Mouse (Mus musculus): ENCODE measurements around the gene Nek1. TPM values are rescaled to one million over a fixed set of nuclear protein-coding genes. Genes with fewer than 3 reads are reported as not detected.

Nek1 gene
- polyA plus RNA-seq, 1 experiment from 2014 or later = 7.9 TPM

DNA sequence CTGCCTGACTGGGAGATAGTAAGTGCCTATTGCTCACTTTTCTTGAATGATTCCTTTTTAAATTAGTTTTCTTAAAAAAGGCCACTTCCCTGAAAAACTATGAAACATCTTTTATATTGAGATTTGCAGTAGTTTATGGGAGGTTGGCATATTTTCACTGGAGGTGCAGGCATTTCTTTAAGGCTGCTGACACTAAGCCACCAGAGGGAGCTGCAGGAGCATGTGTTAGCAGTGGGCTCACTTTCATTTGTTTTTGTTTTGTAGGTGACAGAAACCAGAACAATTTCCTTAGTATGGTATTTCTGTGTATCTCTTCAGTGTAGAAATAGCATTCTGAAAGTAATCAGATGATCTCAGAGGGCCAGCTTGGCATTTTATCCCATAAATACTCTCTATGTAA lies 49.0 kb downstream of the Nek1 start:
- Histone ChIP-seq H3K27me3 (ENCODE audit: control insufficient read depth, insufficient read depth, low read depth, low read length) (no peaks in the 10 kb centered on the region), H3K36me3 (ENCODE audit: control insufficient read depth, insufficient read depth) (no peaks in the 10 kb centered on the region; the same call in 1 of the 2 replicates), H3K9me3 (replicated peaks; ENCODE audit: control insufficient read depth, low read length) (no peaks in the 10 kb centered on the region), H3K27ac (ENCODE audit: low read length) (no peak overlapping the region), H3K4me2 (ENCODE audit: low read depth, low read length) (no peak overlapping the region), H3K4me3 (ENCODE audit: low read depth, low read length) (no peak overlapping the region), H3K4me1 (ENCODE audit: control insufficient read depth, low read depth, low read length) (no peaks in the 10 kb centered on the region), H3K9ac (ENCODE audit: low read depth, low read length) (no peak overlapping the region)
- no peak for ATAC-seq (ENCODE audit: low read depth)

- no peaks in the 10 kb centered on the region for H3K4me1 ChIP-seq (ENCODE audit: control insufficient read depth, low read depth, low read length)
- WGBS (ENCODE audit: insufficient replicate concordance) = 53% methylated on average over 4 of the region's 4 CpGs
- no peak overlapping the region for H3K4me2 ChIP-seq (ENCODE audit: low read depth, low read length)
- H3K27ac ChIP-seq (ENCODE audit: low read length) = no peak overlapping the region
- H3K4me3 ChIP-seq (ENCODE audit: low read depth, low read length) = no peak overlapping the region
- H3K27me3 ChIP-seq (ENCODE audit: control insufficient read depth, insufficient read depth, low read depth, low read length) = no peaks in the 10 kb centered on the region
- H3K36me3 ChIP-seq (ENCODE audit: control insufficient read depth, insufficient read depth) = no peaks in the 10 kb centered on the region
- H3K9me3 ChIP-seq (replicated peaks; ENCODE audit: control insufficient read depth, low read length) = no peaks in the 10 kb centered on the region
- no peak overlapping the region for H3K9ac ChIP-seq (ENCODE audit: low read depth, low read length)
- no peak for ATAC-seq (ENCODE audit: low read depth)
Observed at GRCm38 (mm10) chr8:61043874-61044273, 50.9 kb downstream of the Nek1 start.

GRCm38 (mm10) chr8:61046816-61047215 lies 53.8 kb downstream of the Nek1 start:
- no peak for ATAC-seq (ENCODE audit: low read depth)
- H3K27ac ChIP-seq (ENCODE audit: low read length) = no peak overlapping the region
- H3K4me1 ChIP-seq (ENCODE audit: control insufficient read depth, low read depth, low read length) = no peaks in the 10 kb centered on the region

GRCm38 (mm10) chr8:61053017-61053416 lies 60.0 kb downstream of the Nek1 start:
- Histone ChIP-seq H3K9ac (ENCODE audit: low read depth, low read length) (no peak overlapping the region), H3K27me3 (ENCODE audit: control insufficient read depth, insufficient read depth, low read depth, low read length) (no peaks in the 10 kb centered on the region), H3K4me2 (ENCODE audit: low read depth, low read length) (no peak overlapping the region), H3K9me3 (replicated peaks; ENCODE audit: control insufficient read depth, low read length) (no peaks in the 10 kb centered on the region), H3K4me1 (ENCODE audit: control insufficient read depth, low read depth, low read length) (no peaks in the 10 kb centered on the region), H3K27ac (ENCODE audit: low read length) (no peak overlapping the region), H3K4me3 (ENCODE audit: low read depth, low read length) (no peak overlapping the region), H3K36me3 (ENCODE audit: control insufficient read depth, insufficient read depth) (no peaks in the 10 kb centered on the region; the same call in 1 of the 2 replicates)
- WGBS (ENCODE audit: insufficient replicate concordance) = 79% methylated on average over 1 of the region's 1 CpGs
- ATAC-seq (ENCODE audit: low read depth) = no peak

More at GRCm38 (mm10) chr8:61046816-61047215, 53.8 kb downstream of the Nek1 start:
- WGBS (ENCODE audit: insufficient replicate concordance) = 86% methylated on average over 1 of the region's 1 CpGs
- no peaks in the 10 kb centered on the region for H3K27me3 ChIP-seq (ENCODE audit: control insufficient read depth, insufficient read depth, low read depth, low read length)
- no peaks in the 10 kb centered on the region for H3K36me3 ChIP-seq (ENCODE audit: control insufficient read depth, insufficient read depth)
- H3K4me3 ChIP-seq (ENCODE audit: low read depth, low read length) = no peak overlapping the region
- H3K4me2 ChIP-seq (ENCODE audit: low read depth, low read length) = no peak overlapping the region
- no peaks in the 10 kb centered on the region for H3K9me3 ChIP-seq (replicated peaks; ENCODE audit: control insufficient read depth, low read length)
- no peak overlapping the region for H3K9ac ChIP-seq (ENCODE audit: low read depth, low read length)

- 86% methylated on average over 5 of the region's 5 CpGs for WGBS (ENCODE audit: insufficient replicate concordance)
- Histone ChIP-seq H3K27ac (ENCODE audit: low read length) (no peak overlapping the region), H3K36me3 (ENCODE audit: control insufficient read depth, insufficient read depth) (no peaks in the 10 kb centered on the region; the same call in 1 of the 2 replicates), H3K9me3 (replicated peaks; ENCODE audit: control insufficient read depth, low read length) (no peaks in the 10 kb centered on the region), H3K27me3 (ENCODE audit: control insufficient read depth, insufficient read depth, low read depth, low read length) (no peaks in the 10 kb centered on the region), H3K9ac (ENCODE audit: low read depth, low read length) (no peak overlapping the region), H3K4me2 (ENCODE audit: low read depth, low read length) (no peak overlapping the region), H3K4me3 (ENCODE audit: low read depth, low read length) (no peak overlapping the region), H3K4me1 (ENCODE audit: control insufficient read depth, low read depth, low read length) (no peaks in the 10 kb centered on the region)
- ATAC-seq (ENCODE audit: low read depth) = no peak
Observed at GRCm38 (mm10) chr8:61054313-61054712, 61.3 kb downstream of the Nek1 start.

GRCm38 (mm10) chr8:61056997-61057396 lies 64.0 kb downstream of the Nek1 start:
- 73% methylated on average over 3 of the region's 3 CpGs for WGBS (ENCODE audit: insufficient replicate concordance)
- no peaks in the 10 kb centered on the region for H3K9me3 ChIP-seq (replicated peaks; ENCODE audit: control insufficient read depth, low read length)
- ATAC-seq (ENCODE audit: low read depth) = no peak
- no peak overlapping the region for H3K9ac ChIP-seq (ENCODE audit: low read depth, low read length)
- no peak overlapping the region for H3K4me3 ChIP-seq (ENCODE audit: low read depth, low read length)
- H3K27ac ChIP-seq (ENCODE audit: low read length) = no peak overlapping the region
- no peaks in the 10 kb centered on the region for H3K4me1 ChIP-seq (ENCODE audit: control insufficient read depth, low read depth, low read length)
- H3K27me3 ChIP-seq (ENCODE audit: control insufficient read depth, insufficient read depth, low read depth, low read length) = no peaks in the 10 kb centered on the region
- no peaks in the 10 kb centered on the region; the same call in 1 of the 2 replicates for H3K36me3 ChIP-seq (ENCODE audit: control insufficient read depth, insufficient read depth)
- no peak overlapping the region for H3K4me2 ChIP-seq (ENCODE audit: low read depth, low read length)

DNA sequence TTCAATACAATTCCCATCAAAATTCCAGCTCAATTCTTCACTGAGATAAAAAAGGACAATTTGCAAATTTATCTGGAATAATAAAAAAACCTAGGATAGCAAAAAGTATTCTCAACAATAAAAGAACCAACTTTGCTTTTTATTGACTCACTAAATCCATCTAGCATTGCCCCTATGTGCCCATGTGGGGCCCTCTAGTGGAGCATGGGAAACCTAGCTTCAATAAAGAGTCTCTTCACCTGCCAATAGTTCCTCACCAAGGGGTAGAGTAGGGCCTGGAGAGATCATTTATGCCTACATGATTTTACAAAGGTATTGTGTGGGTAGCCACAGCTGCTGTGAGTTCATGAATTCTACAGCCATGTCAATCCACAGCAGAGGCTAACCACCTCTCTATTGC lies 66.1 kb downstream of the Nek1 start:
- Histone ChIP-seq H3K9ac (ENCODE audit: low read depth, low read length) (no peak overlapping the region), H3K4me1 (ENCODE audit: control insufficient read depth, low read depth, low read length) (no peaks in the 10 kb centered on the region), H3K4me2 (ENCODE audit: low read depth, low read length) (no peak overlapping the region), H3K9me3 (replicated peaks; ENCODE audit: control insufficient read depth, low read length) (no peaks in the 10 kb centered on the region), H3K27ac (ENCODE audit: low read length) (no peak overlapping the region), H3K36me3 (ENCODE audit: control insufficient read depth, insufficient read depth) (no peaks in the 10 kb centered on the region; the same call in 1 of the 2 replicates), H3K27me3 (ENCODE audit: control insufficient read depth, insufficient read depth, low read depth, low read length) (no peaks in the 10 kb centered on the region), H3K4me3 (ENCODE audit: low read depth, low read length) (no peak overlapping the region)
- no peak for ATAC-seq (ENCODE audit: low read depth)

DNA sequence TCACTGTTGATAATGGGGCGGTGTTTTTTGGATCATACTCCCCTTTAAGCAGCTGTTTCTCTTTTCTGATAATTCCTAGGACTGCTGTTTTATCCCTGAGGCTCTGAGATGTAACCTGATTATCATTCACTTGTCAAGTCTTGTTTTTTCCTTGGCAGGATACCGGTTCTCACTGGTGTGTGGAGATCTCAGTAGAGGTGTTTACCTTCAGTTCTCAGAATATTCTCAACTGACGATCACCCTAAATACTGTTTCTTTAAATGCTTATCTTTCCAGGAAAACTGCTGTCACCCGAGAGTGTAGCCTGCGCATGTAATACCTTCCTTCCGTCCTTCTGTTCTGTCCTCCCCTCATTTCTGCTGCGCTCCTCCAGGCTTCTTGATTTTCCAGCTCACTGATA lies 67.4 kb downstream of the Nek1 start:
- WGBS (ENCODE audit: insufficient replicate concordance) = 38% methylated on average over 7 of the region's 7 CpGs
- no peaks in the 10 kb centered on the region for H3K27me3 ChIP-seq (ENCODE audit: control insufficient read depth, insufficient read depth, low read depth, low read length)
- no peak for ATAC-seq (ENCODE audit: low read depth)
- no peak overlapping the region for H3K4me3 ChIP-seq (ENCODE audit: low read depth, low read length)
- H3K27ac ChIP-seq (ENCODE audit: low read length) = no peak overlapping the region
- no peaks in the 10 kb centered on the region for H3K36me3 ChIP-seq (ENCODE audit: control insufficient read depth, insufficient read depth)
- no peaks in the 10 kb centered on the region for H3K4me1 ChIP-seq (ENCODE audit: control insufficient read depth, low read depth, low read length)
- H3K4me2 ChIP-seq (ENCODE audit: low read depth, low read length) = no peak overlapping the region
- H3K9ac ChIP-seq (ENCODE audit: low read depth, low read length) = no peak overlapping the region
- no peaks in the 10 kb centered on the region for H3K9me3 ChIP-seq (replicated peaks; ENCODE audit: control insufficient read depth, low read length)

- Histone ChIP-seq H3K4me1 (ENCODE audit: control insufficient read depth, low read depth, low read length) (no peaks in the 10 kb centered on the region), H3K9me3 (replicated peaks; ENCODE audit: control insufficient read depth, low read length) (no peaks in the 10 kb centered on the region), H3K27me3 (ENCODE audit: control insufficient read depth, insufficient read depth, low read depth, low read length) (no peaks in the 10 kb centered on the region), H3K4me3 (ENCODE audit: low read depth, low read length) (no peak overlapping the region), H3K36me3 (ENCODE audit: control insufficient read depth, insufficient read depth) (no peaks in the 10 kb centered on the region), H3K4me2 (ENCODE audit: low read depth, low read length) (no peak overlapping the region), H3K9ac (ENCODE audit: low read depth, low read length) (no peak overlapping the region), H3K27ac (ENCODE audit: low read length) (no peak overlapping the region)
- ATAC-seq (ENCODE audit: low read depth) = no peak
Observed at GRCm38 (mm10) chr8:61075059-61075458, 82.1 kb downstream of the Nek1 start.

DNA sequence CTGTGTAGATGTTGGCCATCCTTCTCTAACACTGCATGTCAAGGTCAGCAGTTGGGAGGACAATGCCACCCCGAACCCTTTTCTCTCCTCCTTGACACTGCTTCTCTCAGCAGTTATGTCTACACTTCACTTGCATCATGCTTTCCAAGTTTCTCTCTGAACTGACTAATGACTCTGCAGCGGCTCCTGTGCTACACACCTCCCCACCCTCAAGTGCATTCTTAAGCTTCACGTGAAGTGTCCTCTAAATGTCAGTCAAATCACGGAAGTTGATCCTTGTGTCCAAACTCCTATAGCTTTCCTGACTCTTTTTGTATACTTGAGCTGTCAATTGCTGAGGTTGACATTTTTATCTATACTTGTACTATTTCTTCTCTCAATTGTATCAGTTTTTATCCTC lies 117.5 kb downstream of the Nek1 start:
- 84% methylated on average over 4 of the region's 4 CpGs for WGBS (ENCODE audit: insufficient replicate concordance)
- Histone ChIP-seq H3K4me1 (ENCODE audit: control insufficient read depth, low read depth, low read length) (no peaks in the 10 kb centered on the region), H3K27me3 (ENCODE audit: control insufficient read depth, insufficient read depth, low read depth, low read length) (no peaks in the 10 kb centered on the region), H3K27ac (ENCODE audit: low read length) (no peak overlapping the region), H3K9ac (ENCODE audit: low read depth, low read length) (no peak overlapping the region), H3K36me3 (ENCODE audit: control insufficient read depth, insufficient read depth) (no peaks in the 10 kb centered on the region), H3K4me2 (ENCODE audit: low read depth, low read length) (no peak overlapping the region), H3K4me3 (ENCODE audit: low read depth, low read length) (no peak overlapping the region), H3K9me3 (replicated peaks; ENCODE audit: control insufficient read depth, low read length) (no peaks in the 10 kb centered on the region)
- no peak for ATAC-seq (ENCODE audit: low read depth)
